Comparison of ENCODE assay signal across 12 mouse cellular contexts in the genomic region with DNA sequence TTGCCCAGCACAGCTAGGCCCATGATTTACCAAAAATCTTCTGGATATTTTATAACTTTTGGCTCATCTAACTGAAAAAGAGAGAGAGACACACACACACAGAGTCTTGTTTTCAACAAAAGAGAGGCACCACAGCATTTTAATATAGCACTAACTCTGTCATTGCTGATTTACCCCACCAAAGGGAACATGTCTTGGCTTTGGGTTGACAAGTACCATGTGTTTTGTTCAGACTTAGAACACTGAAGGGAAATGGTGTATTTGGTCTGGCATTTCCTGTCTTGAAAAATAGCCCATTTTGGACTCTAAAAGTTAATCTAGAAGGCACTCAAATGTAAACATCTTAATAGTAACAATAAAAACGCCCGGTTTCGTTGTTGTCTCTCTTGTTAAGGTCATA.
"Had no signal": no experiment of that assay in that cellular context is flagged by ENCODE, and none has a peak within 500 bp of the region (broad histone marks: within the 10 kb centered on the region; RNA-seq: fewer than 3 reads in every experiment).

No protein-coding gene starts in this region.

- H3K4me2 ChIP-seq: limb, embryonic 12.5 days; liver, embryonic 13.5 days; midbrain, embryonic 13.5 days; stomach, embryonic 15.5 days had no signal

- DNase-seq: liver; liver, embryonic 13.5 days; liver, postnatal 0 days; lung, postnatal 36 days; right cerebral cortex, postnatal 14 days; thymus, adult 2 months; thymus, postnatal 25 days had no signal

- H3K4me1 ChIP-seq: limb, embryonic 12.5 days; liver, embryonic 13.5 days; midbrain, embryonic 13.5 days; stomach, embryonic 15.5 days had no signal

- H3K36me3 ChIP-seq: limb, embryonic 12.5 days; liver, embryonic 13.5 days; midbrain, embryonic 13.5 days; stomach, embryonic 15.5 days had no signal

- H3K9me3 ChIP-seq: limb, embryonic 12.5 days; liver, embryonic 13.5 days; midbrain, embryonic 13.5 days; stomach, embryonic 15.5 days had no signal

- H3K4me3 ChIP-seq: limb, embryonic 12.5 days; liver, embryonic 13.5 days; midbrain, embryonic 13.5 days; stomach, embryonic 15.5 days had no signal

- H3K9ac ChIP-seq: limb, embryonic 12.5 days; liver, embryonic 13.5 days; liver, postnatal 0 days; midbrain, embryonic 13.5 days; stomach, embryonic 15.5 days had no signal

- ATAC-seq: intestine, postnatal 0 days; liver, postnatal 0 days; lung, postnatal 0 days; midbrain, embryonic 13.5 days had no signal

- H3K27ac ChIP-seq: limb, embryonic 12.5 days; liver, embryonic 13.5 days; midbrain, embryonic 13.5 days; stomach, embryonic 15.5 days had no signal

- H3K27me3 ChIP-seq: limb, embryonic 12.5 days; liver, embryonic 13.5 days; midbrain, embryonic 13.5 days; stomach, embryonic 15.5 days had no signal
